Mouse (Mus musculus): ENCODE measurements around the gene Lrrc75a. TPM values are rescaled to one million over a fixed set of nuclear protein-coding genes. Genes with fewer than 3 reads are reported as not detected.

Gene Lrrc75a
- polyA plus RNA-seq (2014; fragmentation: Illumina TruSeq; extraction: RNeasy Lipid Tissue Mini Kit (QIAGEN cat#74804); ENCODE audit: low read depth, low replicate concordance), result 7.3 TPM

DNA sequence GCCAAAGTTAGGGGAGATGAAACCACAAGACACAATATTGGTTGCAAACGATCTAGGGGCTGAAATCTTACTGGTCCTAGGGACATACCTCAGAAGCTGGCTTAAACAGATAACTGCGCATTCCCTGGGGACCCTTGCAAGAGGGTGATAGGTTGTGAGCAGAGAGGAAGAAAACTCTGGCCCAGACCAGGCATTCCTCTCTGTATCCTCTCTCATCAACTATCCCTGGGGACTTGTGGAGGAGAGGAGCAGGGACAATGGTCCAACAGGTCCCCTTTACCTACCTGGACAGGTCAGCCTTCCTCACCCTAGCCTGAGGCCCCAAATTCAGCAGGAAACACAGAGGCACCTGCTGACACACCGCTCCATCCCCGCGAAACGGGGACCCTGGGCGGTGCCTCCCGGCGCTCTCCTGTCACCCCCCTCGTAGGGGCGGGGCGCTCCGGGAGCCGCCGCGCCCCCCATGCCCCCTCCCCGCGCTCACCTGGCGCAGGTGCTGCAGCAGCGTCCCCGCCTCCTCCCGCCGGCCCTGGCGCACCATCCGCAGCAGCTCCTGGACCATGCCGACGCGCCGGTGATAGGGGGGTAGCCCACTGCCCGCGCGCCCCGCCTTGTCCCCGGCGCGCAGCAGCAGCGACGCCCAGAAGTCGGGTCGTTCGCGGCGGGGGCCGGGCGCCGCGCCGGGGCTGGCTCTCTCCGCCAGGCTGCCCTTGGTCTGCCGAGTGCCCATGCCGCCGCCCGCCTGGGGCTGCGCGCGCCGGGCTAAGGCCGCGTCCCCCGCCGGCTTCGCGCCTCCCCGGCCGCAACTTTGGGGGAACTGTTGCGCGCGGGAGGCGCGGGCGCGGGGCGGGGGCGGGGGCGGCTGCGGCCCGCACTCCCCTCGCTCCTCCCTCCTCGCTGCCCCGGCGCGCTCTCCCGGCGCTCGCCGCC lies at the start of gene Lrrc75a:
Lrrc75a (minus strand) TSS at position 863 of the 930 bp plus-strand sequence.

DNA sequence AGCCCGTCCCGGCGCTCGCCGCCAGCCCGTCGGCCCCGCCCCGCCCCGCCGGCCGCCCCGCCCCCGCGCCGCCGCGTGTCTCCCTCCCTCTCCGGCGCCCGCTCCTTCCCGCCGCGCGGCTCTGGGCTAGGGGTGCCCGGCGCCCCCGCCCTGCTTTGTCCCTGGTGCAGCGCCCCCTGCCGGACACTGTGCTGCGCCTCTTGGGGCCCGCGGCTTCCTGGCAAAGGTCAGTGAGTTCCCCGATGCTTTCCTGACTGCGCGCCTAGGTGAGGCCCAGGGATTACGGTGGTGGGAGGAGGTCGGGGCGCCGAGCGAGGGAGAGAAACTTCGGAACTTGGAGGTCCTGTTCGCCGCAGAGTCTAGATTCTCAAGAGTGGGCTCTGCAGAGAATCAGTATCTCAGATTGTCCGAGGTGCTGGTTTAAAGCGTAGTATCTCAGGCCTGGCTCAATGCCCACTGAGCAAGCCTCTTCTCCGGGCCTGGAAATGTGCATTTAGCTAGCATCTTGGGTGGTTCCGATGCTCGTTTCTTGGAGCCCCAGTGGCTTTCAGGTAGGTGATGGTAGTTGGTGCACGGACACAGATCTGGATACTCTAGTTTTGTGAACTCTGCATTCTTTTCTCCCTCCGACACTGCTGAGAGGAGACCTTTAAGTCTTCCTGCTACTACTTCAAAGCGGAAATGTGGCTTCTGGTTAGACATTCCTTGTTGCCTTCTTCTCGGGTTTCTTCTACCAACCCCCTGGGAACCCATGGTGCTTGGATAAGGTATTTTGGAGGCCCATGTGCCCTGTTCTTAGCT lies 468 bp upstream of the Lrrc75a start, which contains the start of gene Mmgt2:
Mmgt2 (plus strand) TSS at position 74 of the 801 bp plus-strand sequence.

DNA sequence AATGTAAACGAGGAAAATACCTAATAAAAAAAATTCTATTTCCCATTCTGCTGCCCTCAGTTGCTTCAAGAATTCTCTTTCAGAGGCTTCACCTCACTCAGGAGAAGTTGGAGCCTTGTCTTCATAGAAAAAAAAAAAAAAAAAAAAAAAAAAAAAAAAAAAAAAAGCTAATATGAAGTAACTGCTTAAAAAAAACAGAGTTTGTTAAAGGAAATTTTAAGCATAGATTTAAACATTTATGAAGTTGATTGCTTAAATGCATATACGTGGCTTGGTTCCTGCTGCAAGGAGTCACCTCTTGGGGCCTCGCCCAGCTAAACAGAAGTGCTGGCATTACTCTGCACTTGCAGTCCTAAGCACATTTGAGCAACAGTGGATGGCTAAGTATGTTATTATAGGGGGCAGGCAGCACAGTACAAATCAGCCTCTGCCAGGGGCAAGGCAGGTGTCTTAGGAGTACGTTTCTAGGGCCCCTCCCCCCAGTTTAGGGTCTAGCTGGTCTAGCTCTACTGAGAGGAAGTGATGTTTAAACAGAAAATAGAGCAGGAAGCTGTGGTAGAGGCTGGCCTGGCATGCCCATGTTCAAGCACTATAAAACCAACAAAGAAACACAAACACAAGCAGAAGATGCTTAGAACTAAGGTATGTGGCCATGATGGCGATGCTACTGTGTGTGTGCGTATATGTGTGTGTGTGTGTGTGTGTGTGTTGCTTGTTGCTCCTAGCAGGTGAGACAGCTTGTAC lies 74.2 kb downstream of the Lrrc75a start, which contains the start of gene Trpv2:
Trpv2 (plus strand) TSS at position 528 of the 744 bp plus-strand sequence.

Other genes starting within 250 kb of the Lrrc75a start
- gene Pigl, start 190.1 kb downstream of the Lrrc75a start, polyA plus RNA-seq (2014; fragmentation: Illumina TruSeq; extraction: RNeasy Lipid Tissue Mini Kit (QIAGEN cat#74804); ENCODE audit: low read depth, low replicate concordance), result 2.3 TPM
- 143 TPM for gene Ncor1, start 190.0 kb downstream of the Lrrc75a start, polyA plus RNA-seq (2014; fragmentation: Illumina TruSeq; extraction: RNeasy Lipid Tissue Mini Kit (QIAGEN cat#74804); ENCODE audit: low read depth, low replicate concordance)
- gene Cenpv, start 109.3 kb downstream of the Lrrc75a start, polyA plus RNA-seq (2014; fragmentation: Illumina TruSeq; extraction: RNeasy Lipid Tissue Mini Kit (QIAGEN cat#74804); ENCODE audit: low read depth, low replicate concordance), result 386 TPM
- gene Ubb, start 97.4 kb downstream of the Lrrc75a start, polyA plus RNA-seq (2014; fragmentation: Illumina TruSeq; extraction: RNeasy Lipid Tissue Mini Kit (QIAGEN cat#74804); ENCODE audit: low read depth, low replicate concordance), result 138 TPM
- gene Trpv2, start 74.0 kb downstream of the Lrrc75a start, polyA plus RNA-seq (2014; fragmentation: Illumina TruSeq; extraction: RNeasy Lipid Tissue Mini Kit (QIAGEN cat#74804); ENCODE audit: low read depth, low replicate concordance), result not detected
- 2.9 TPM for gene Mmgt2, start 141 bp upstream of the Lrrc75a start, polyA plus RNA-seq (2014; fragmentation: Illumina TruSeq; extraction: RNeasy Lipid Tissue Mini Kit (QIAGEN cat#74804); ENCODE audit: low read depth, low replicate concordance)
- 6.9 TPM for gene Zfp287, start 83.4 kb upstream of the Lrrc75a start, polyA plus RNA-seq (2014; fragmentation: Illumina TruSeq; extraction: RNeasy Lipid Tissue Mini Kit (QIAGEN cat#74804); ENCODE audit: low read depth, low replicate concordance)
- not detected for gene Gm10428, start 104.6 kb upstream of the Lrrc75a start, polyA plus RNA-seq (2014; fragmentation: Illumina TruSeq; extraction: RNeasy Lipid Tissue Mini Kit (QIAGEN cat#74804); ENCODE audit: low read depth, low replicate concordance)
- gene Zfp286, start 140.9 kb upstream of the Lrrc75a start, polyA plus RNA-seq (2014; fragmentation: Illumina TruSeq; extraction: RNeasy Lipid Tissue Mini Kit (QIAGEN cat#74804); ENCODE audit: low read depth, low replicate concordance), result 44.9 TPM
- gene Trim16, start 171.7 kb upstream of the Lrrc75a start, polyA plus RNA-seq (2014; fragmentation: Illumina TruSeq; extraction: RNeasy Lipid Tissue Mini Kit (QIAGEN cat#74804); ENCODE audit: low read depth, low replicate concordance), result 0.08 TPM
- 212 TPM for gene Fbxw10, start 198.5 kb upstream of the Lrrc75a start, polyA plus RNA-seq (2014; fragmentation: Illumina TruSeq; extraction: RNeasy Lipid Tissue Mini Kit (QIAGEN cat#74804); ENCODE audit: low read depth, low replicate concordance)
- gene Tvp23b, start 230.9 kb upstream of the Lrrc75a start, polyA plus RNA-seq (2014; fragmentation: Illumina TruSeq; extraction: RNeasy Lipid Tissue Mini Kit (QIAGEN cat#74804); ENCODE audit: low read depth, low replicate concordance), result 43.3 TPM

Data from testis, adult 10 weeks (tissue).